Mouse (Mus musculus) mouse embryonic stem cell (cell line): ENCODE results near the gene Cryzl1.

ENCODE experiments used
- in situ Hi-C, 2 experiments: fragments of 300-500 bp; cut with MboI; formaldehyde crosslinking; loops; 1 replicate in 1 of 2; 3 replicates in 1 of 2; pipeline ENCODE4 v1.14.3; 2019 to 2020; ENCODE audit warnings: low sequenced_read_pairs in 2 of 2, low pct_unique_long_range_greater_than_20kb in 1 of 2, mixed read lengths in 1 of 2; ENCODE audit not compliant: unreplicated experiment in 1 of 2

The Cryzl1 gene

GRCm38 (mm10) chr16:91746101-91746950 is 17.6 kb upstream of the Cryzl1 start:
- in situ Hi-C loops, result no loop called here

GRCm38 (mm10) chr16:91743055-91743454 is 14.3 kb upstream of the Cryzl1 start:
- in situ Hi-C loops, result no loop called here

GRCm38 (mm10) chr16:91740918-91741255 is 12.1 kb upstream of the Cryzl1 start:
- in situ Hi-C loops, result no loop called here

GRCm38 (mm10) chr16:91740184-91740917 is 11.6 kb upstream of the Cryzl1 start:
- in situ Hi-C loops, result no loop called here

- in situ Hi-C loops, result no loop called here
These were observed 9.7 kb upstream of the Cryzl1 start for GRCm38 (mm10) chr16:91738505-91738904.

GRCm38 (mm10) chr16:91736046-91736816 is 7.5 kb upstream of the Cryzl1 start:
- in situ Hi-C loops, result no loop called here

GRCm38 (mm10) chr16:91734771-91735170 is 6.0 kb upstream of the Cryzl1 start:
- in situ Hi-C loops, result no loop called here

GRCm38 (mm10) chr16:91732816-91733215 is 4.0 kb upstream of the Cryzl1 start:
- in situ Hi-C loops, result no loop called here

GRCm38 (mm10) chr16:91730446-91730845 is 1.7 kb upstream of the Cryzl1 start:
- in situ Hi-C loops, result no loop called here

GRCm38 (mm10) chr16:91729821-91730441 is 1.2 kb upstream of the Cryzl1 start:
- in situ Hi-C loops, result no loop called here

GRCm38 (mm10) chr16:91729066-91729482 is 299 bp upstream of the Cryzl1 start, which contains the start of gene Itsn1:
Itsn1 (plus strand) TSS chr16:91729281.
- in situ Hi-C loops, result no loop called here

- in situ Hi-C loops, result no loop called here
These were observed 1.3 kb downstream of the Cryzl1 start for GRCm38 (mm10) chr16:91727433-91727832.

- in situ Hi-C loops, result loop anchor here in 1 of 2 experiments (25.0 kb wide), 1 partner anchor 188 kb away; no protein-coding TSS in a partner anchor
These were observed 4.5 kb downstream of the Cryzl1 start for GRCm38 (mm10) chr16:91724247-91724646.

- in situ Hi-C loops, result loop anchor here in 1 of 2 experiments (25.0 kb wide), 1 partner anchor 195 kb away; no protein-coding TSS in a partner anchor
These were observed 11.4 kb downstream of the Cryzl1 start for GRCm38 (mm10) chr16:91717399-91717798.

GRCm38 (mm10) chr16:91716927-91717349 is 11.8 kb downstream of the Cryzl1 start:
- in situ Hi-C loops, result loop anchor here in 1 of 2 experiments (25.0 kb wide), 1 partner anchor 195 kb away; no protein-coding TSS in a partner anchor

GRCm38 (mm10) chr16:91710241-91710640 is 18.5 kb downstream of the Cryzl1 start:
- in situ Hi-C loops, result loop anchor here in 1 of 2 experiments (25.0 kb wide), 1 partner anchor 202 kb away; no protein-coding TSS in a partner anchor

GRCm38 (mm10) chr16:91704603-91705340 is 24.0 kb downstream of the Cryzl1 start:
- in situ Hi-C loops, result loop anchor here in 1 of 2 experiments (25.0 kb wide), 1 partner anchor 208 kb away; no protein-coding TSS in a partner anchor
